Comparison of ENCODE assay signal across 24 mouse cellular contexts in the genomic region with DNA sequence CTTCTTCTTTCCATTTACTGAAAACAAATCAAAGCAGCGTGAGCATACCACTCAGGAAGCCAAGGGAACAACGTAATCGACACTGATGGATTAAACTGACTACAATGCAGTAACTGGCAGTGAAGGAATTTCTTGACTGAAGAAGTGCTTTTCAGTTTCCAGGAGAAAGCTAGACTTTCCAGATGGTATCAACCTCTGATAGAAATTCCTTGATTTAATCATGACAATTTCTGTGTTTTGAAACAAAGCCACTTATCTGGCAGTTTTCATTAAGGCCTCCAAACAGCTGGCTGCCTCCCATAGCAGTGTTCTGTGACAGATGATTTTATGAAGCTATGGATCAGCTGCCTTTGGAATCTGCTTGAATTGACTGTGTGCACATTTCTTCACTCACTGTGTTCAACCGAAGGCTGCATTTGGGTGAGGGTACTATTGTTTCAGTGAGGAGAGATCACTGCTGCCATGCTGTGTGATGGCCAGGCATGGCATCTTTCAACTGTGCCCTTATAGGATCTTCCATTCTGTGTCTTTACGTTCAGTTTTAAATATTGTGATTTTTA.
A peak's percentile ranks its signal among the peaks of the same experiment; 100 is the strongest.
DNase-seq lines count a peak whose midpoint lies in the region; ATAC-seq lines count a peak whose summit lies in the region.
"Had no signal": no experiment of that assay in that cellular context is flagged by ENCODE, and none has a peak within 500 bp of the region (broad histone marks: within the 10 kb centered on the region; RNA-seq: fewer than 3 reads in every experiment).

No protein-coding gene starts in this region.

- H3K4me3 ChIP-seq in hindbrain, embryonic 13.5 days = no peak overlapping the region
- no peak overlapping the region for H3K4me3 ChIP-seq in hindbrain, embryonic 10.5 days
- no peak overlapping the region for H3K4me3 ChIP-seq in kidney, embryonic 16.5 days (ENCODE audit: low read length)
- no peak overlapping the region for H3K4me3 ChIP-seq in midbrain, embryonic 15.5 days
- H3K4me3 ChIP-seq in midbrain, embryonic 10.5 days = no peak overlapping the region
- no peak overlapping the region for H3K4me3 ChIP-seq in neural tube, embryonic 14.5 days (ENCODE audit: low read depth, low read length)
- H3K4me3 ChIP-seq: heart, embryonic 10.5 days; intestine, embryonic 15.5 days; layer of hippocampus, adult 2 months; limb, embryonic 10.5 days; liver, embryonic 15.5 days; neural tube, embryonic 12.5 days; stomach, embryonic 15.5 days had no signal

- H3K4me1 ChIP-seq in hindbrain, embryonic 13.5 days (replicated peaks) = peaks cover 6% of the 10 kb centered on the region
- no peaks in the 10 kb centered on the region; the same call in 1 of the 2 replicates for H3K4me1 ChIP-seq in hindbrain, embryonic 10.5 days (replicated peaks)
- 0 out of 2 replicates have a peak, but pooled peaks cover 4% of the 10 kb centered on the region for H3K4me1 ChIP-seq in kidney, embryonic 16.5 days (ENCODE audit: insufficient read depth, low read length)
- H3K4me1 ChIP-seq in midbrain, embryonic 15.5 days = no peaks in the 10 kb centered on the region
- no peaks in the 10 kb centered on the region for H3K4me1 ChIP-seq in midbrain, embryonic 10.5 days
- peaks cover 3% of the 10 kb centered on the region; the same call in 1 of the 2 replicates for H3K4me1 ChIP-seq in neural tube, embryonic 14.5 days (ENCODE audit: control insufficient read depth, insufficient read depth, low read length)
- H3K4me1 ChIP-seq: intestine, embryonic 15.5 days; limb, embryonic 10.5 days; liver, embryonic 15.5 days; neural tube, embryonic 12.5 days; stomach, embryonic 15.5 days had no signal

- H3K27me3 ChIP-seq in hindbrain, embryonic 13.5 days = no peaks in the 10 kb centered on the region
- H3K27me3 ChIP-seq in hindbrain, embryonic 10.5 days (ENCODE audit: insufficient read depth, poor library complexity, severe bottlenecking) = no peaks in the 10 kb centered on the region
- no peaks in the 10 kb centered on the region for H3K27me3 ChIP-seq in kidney, embryonic 16.5 days (ENCODE audit: insufficient read depth, low read length)
- H3K27me3 ChIP-seq in midbrain, embryonic 15.5 days (replicated peaks) = no peaks in the 10 kb centered on the region
- H3K27me3 ChIP-seq in midbrain, embryonic 10.5 days (ENCODE audit: low read depth, poor library complexity, severe bottlenecking) = no peaks in the 10 kb centered on the region
- no peaks in the 10 kb centered on the region for H3K27me3 ChIP-seq in neural tube, embryonic 14.5 days (ENCODE audit: control insufficient read depth, insufficient read depth, low read length)
- H3K27me3 ChIP-seq: intestine, embryonic 15.5 days; liver, embryonic 15.5 days; neural tube, embryonic 12.5 days; stomach, embryonic 15.5 days had no signal

- DNase-seq in hindbrain, embryonic 10.5 days (ENCODE audit: low spot score) = no peak
- peak; percentile 19 for DNase-seq in kidney, postnatal 14 days
- no peak for DNase-seq in midbrain, embryonic 10.5 days (ENCODE audit: low spot score)
- no peak for DNase-seq in ovary, adult 18-20 months (ENCODE audit: low spot score)
- DNase-seq: adrenal gland, postnatal 36 days; cerebellum, adult 11-12 months; cerebellum, postnatal 10 days; gastrocnemius, postnatal 10 days; heart, postnatal 4 days; liver; thymus, postnatal 36 days had no signal

- H3K4me2 ChIP-seq in hindbrain, embryonic 13.5 days = no peak overlapping the region
- no peak overlapping the region for H3K4me2 ChIP-seq in kidney, embryonic 16.5 days (replicated peaks; ENCODE audit: low read depth, low read length)
- no peak overlapping the region for H3K4me2 ChIP-seq in midbrain, embryonic 15.5 days
- no peak overlapping the region for H3K4me2 ChIP-seq in neural tube, embryonic 14.5 days (ENCODE audit: low read depth, low read length)
- H3K4me2 ChIP-seq: intestine, embryonic 15.5 days; liver, embryonic 15.5 days; midbrain, embryonic 11.5 days; neural tube, embryonic 12.5 days; stomach, embryonic 15.5 days had no signal

- H3K9ac ChIP-seq in hindbrain, embryonic 13.5 days = no peak overlapping the region
- H3K9ac ChIP-seq in kidney, embryonic 16.5 days (replicated peaks; ENCODE audit: low read length) = no peak overlapping the region
- no peak overlapping the region for H3K9ac ChIP-seq in midbrain, embryonic 15.5 days
- no peak overlapping the region for H3K9ac ChIP-seq in neural tube, embryonic 14.5 days (replicated peaks; ENCODE audit: low read depth, low read length)
- H3K9ac ChIP-seq: intestine, embryonic 15.5 days; liver, embryonic 15.5 days; neural tube, embryonic 12.5 days; stomach, embryonic 15.5 days had no signal

- H3K27ac ChIP-seq in hindbrain, embryonic 13.5 days = peak overlapping the region; percentile 72
- no peak overlapping the region for H3K27ac ChIP-seq in hindbrain, embryonic 10.5 days
- H3K27ac ChIP-seq in kidney, embryonic 16.5 days (ENCODE audit: low read length) = no peak overlapping the region
- 0 out of 2 replicates have a peak overlapping the region, but pooled peaks have one; percentile 34 for H3K27ac ChIP-seq in midbrain, embryonic 15.5 days
- H3K27ac ChIP-seq in midbrain, embryonic 10.5 days (replicated peaks) = no peak overlapping the region
- peak overlapping the region; percentile 57; the same call in 1 of the 2 replicates for H3K27ac ChIP-seq in neural tube, embryonic 14.5 days (ENCODE audit: low read depth, low read length)
- H3K27ac ChIP-seq: heart, embryonic 10.5 days; intestine, embryonic 15.5 days; layer of hippocampus, adult 2 months; limb, embryonic 10.5 days; liver, embryonic 15.5 days; macrophage; neural tube, embryonic 12.5 days; stomach, embryonic 15.5 days had no signal

- H3K9me3 ChIP-seq in hindbrain, embryonic 13.5 days = no peaks in the 10 kb centered on the region
- no peaks in the 10 kb centered on the region for H3K9me3 ChIP-seq in hindbrain, embryonic 10.5 days
- H3K9me3 ChIP-seq in kidney, embryonic 16.5 days (ENCODE audit: low read length) = no peaks in the 10 kb centered on the region
- H3K9me3 ChIP-seq in midbrain, embryonic 15.5 days = no peaks in the 10 kb centered on the region
- no peaks in the 10 kb centered on the region for H3K9me3 ChIP-seq in midbrain, embryonic 10.5 days (replicated peaks)
- H3K9me3 ChIP-seq in neural tube, embryonic 14.5 days (ENCODE audit: control insufficient read depth, low read length) = no peaks in the 10 kb centered on the region
- H3K9me3 ChIP-seq: heart, embryonic 10.5 days; intestine, embryonic 15.5 days; limb, embryonic 10.5 days; liver, embryonic 15.5 days; neural tube, embryonic 12.5 days; stomach, embryonic 15.5 days had no signal

- peak; percentile 65 for ATAC-seq in hindbrain, embryonic 13.5 days (ENCODE audit: low FRiP score)
- ATAC-seq in kidney, embryonic 16.5 days (ENCODE audit: low FRiP score, low TSS enrichment) = no peak
- ATAC-seq in midbrain, embryonic 15.5 days (replicated peaks) = no peak
- ATAC-seq in neural tube, embryonic 14.5 days (ENCODE audit: low read depth) = peak; percentile 17; the same call in 1 of the 2 replicates
- ATAC-seq: intestine, embryonic 15.5 days had no signal

- WGBS in hindbrain, embryonic 13.5 days = 48% methylated on average over 5 of the region's 5 CpGs
- WGBS in hindbrain, embryonic 10.5 days = 74% methylated on average over 5 of the region's 5 CpGs
- 64% methylated on average over 5 of the region's 5 CpGs for WGBS in kidney, embryonic 16.5 days
- 68% methylated on average over 5 of the region's 5 CpGs for WGBS in midbrain, embryonic 15.5 days
- 88% methylated on average over 5 of the region's 5 CpGs for WGBS in midbrain, embryonic 10.5 days
- WGBS in neural tube, embryonic 14.5 days = 46% methylated on average over 5 of the region's 5 CpGs

- H3K36me3 ChIP-seq in hindbrain, embryonic 13.5 days = no peaks in the 10 kb centered on the region
- no peaks in the 10 kb centered on the region for H3K36me3 ChIP-seq in hindbrain, embryonic 10.5 days
- H3K36me3 ChIP-seq in kidney, embryonic 16.5 days (ENCODE audit: insufficient read depth, low read length) = no peaks in the 10 kb centered on the region
- H3K36me3 ChIP-seq in midbrain, embryonic 15.5 days (replicated peaks) = no peaks in the 10 kb centered on the region
- no peaks in the 10 kb centered on the region for H3K36me3 ChIP-seq in midbrain, embryonic 10.5 days
- H3K36me3 ChIP-seq in neural tube, embryonic 14.5 days (ENCODE audit: control insufficient read depth, insufficient read depth, low read length) = no peaks in the 10 kb centered on the region
- H3K36me3 ChIP-seq: heart, embryonic 10.5 days; intestine, embryonic 15.5 days; limb, embryonic 10.5 days; liver, embryonic 15.5 days; neural tube, embryonic 12.5 days; stomach, embryonic 15.5 days had no signal

Comparison
In these comparisons a context has a peak if more than half of its experiments do, and no peak if none do; other contexts are left out.
1. H3K27ac ChIP-seq: peak in hindbrain, embryonic 13.5 days (single experiment), midbrain, embryonic 15.5 days (single experiment) and neural tube, embryonic 14.5 days (single experiment); none in hindbrain, embryonic 10.5 days (single experiment), kidney, embryonic 16.5 days (single experiment) and midbrain, embryonic 10.5 days (single experiment).
2. ATAC-seq: peak in hindbrain, embryonic 13.5 days (single experiment) and neural tube, embryonic 14.5 days (single experiment); none in kidney, embryonic 16.5 days (single experiment) and midbrain, embryonic 15.5 days (single experiment).